Mouse (Mus musculus): ENCODE results near the gene Gbe1. TPM values are rescaled to one million over a fixed set of nuclear protein-coding genes. Genes with fewer than 3 reads are reported as not detected.

Gene Gbe1
- total RNA-seq, 1 experiment: 4.4 TPM

DNA sequence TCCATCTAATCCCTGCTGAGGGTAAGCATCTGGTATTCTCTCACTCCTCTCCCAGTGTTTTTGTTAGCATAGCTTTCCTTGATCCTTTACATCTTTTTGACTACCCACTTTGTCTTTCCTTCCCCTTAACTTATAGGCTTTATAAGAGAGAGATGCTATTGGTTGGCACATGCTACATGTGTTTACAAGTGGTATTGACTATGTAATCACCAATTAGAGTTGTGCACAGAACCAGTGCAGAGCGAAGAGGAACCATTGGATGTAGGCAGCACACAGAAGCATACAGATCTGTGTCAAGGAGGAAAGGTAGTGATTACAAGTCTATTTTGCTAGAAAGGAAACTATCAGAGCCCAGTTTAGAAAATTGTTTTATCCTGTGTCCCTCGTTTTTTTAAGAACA lies 209.1 kb downstream of the Gbe1 start:
- TF ChIP-seq HCFC1 (IDR thresholded peaks at IDR 0.05; ENCODE audit: borderline replicate concordance, insufficient read depth, low read length) (no peak), ZNF384 (IDR thresholded peaks at IDR 0.05; ENCODE audit: low read depth, low read length) (no peak), ZC3H11A (IDR thresholded peaks at IDR 0.05; ENCODE audit: borderline replicate concordance, low read depth, low read length) (no peak), CHD2 (IDR thresholded peaks at IDR 0.05; ENCODE audit: low read depth, low read length) (no peak), MAFK (IDR thresholded peaks at IDR 0.05; ENCODE audit: insufficient read depth, low read depth, low read length) (no peak)
- Histone ChIP-seq H3K9ac (ENCODE audit: insufficient read depth, low read depth, low read length, poor library complexity, severe bottlenecking) (no peak overlapping the region), H3K9me3 (ENCODE audit: control insufficient read depth, insufficient read depth, low read depth, low read length) (no peaks in the 10 kb centered on the region), H3K4me1 (ENCODE audit: control insufficient read depth in 2 of 2, insufficient read depth in 2 of 2, low read length in 2 of 2, poor library complexity in 1 of 2) (no peaks in the 10 kb centered on the region), H3K4me3 (ENCODE audit: insufficient read depth in 1 of 2, low read depth in 1 of 2, low read length in 2 of 2, poor library complexity in 1 of 2, severe bottlenecking in 1 of 2) (no peak overlapping the region), H3K27ac (ENCODE audit: insufficient read depth, low read depth, low read length, poor library complexity, severe bottlenecking) (no peak overlapping the region), H3K36me3 (ENCODE audit: control insufficient read depth, insufficient read depth, low read length, poor library complexity, severe bottlenecking) (no peaks in the 10 kb centered on the region)
- in situ Hi-C loops (cut with MboI; ENCODE audit: low sequenced_read_pairs in 2 of 2, unreplicated experiment in 2 of 2): no loop called here
- no peak for DNase-seq (ENCODE audit: low read depth, low spot score)

DNA sequence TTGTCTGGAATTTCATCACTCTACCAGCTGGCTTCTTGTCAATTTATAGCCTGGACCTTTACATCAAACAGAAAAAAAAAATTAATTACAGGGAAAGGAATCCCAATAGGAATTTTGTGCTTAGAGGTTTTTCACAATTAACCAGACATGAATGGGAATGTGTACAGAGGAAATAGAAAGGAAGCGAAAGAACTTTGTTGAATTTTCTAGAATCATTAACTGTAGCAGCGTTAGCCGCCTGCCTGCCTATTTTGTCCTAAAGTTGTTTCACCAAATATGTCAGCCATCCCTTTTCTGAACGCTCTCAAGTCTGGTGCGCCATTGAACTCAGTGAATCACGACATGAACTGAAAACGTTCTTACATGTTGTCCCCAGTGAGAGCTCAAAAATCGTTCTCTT lies 209.8 kb downstream of the Gbe1 start:
- TF ChIP-seq CHD2 (IDR thresholded peaks at IDR 0.05; ENCODE audit: low read depth, low read length): no peak
- TF ChIP-seq MAFK (IDR thresholded peaks at IDR 0.05; ENCODE audit: insufficient read depth, low read depth, low read length): no peak
- TF ChIP-seq ZC3H11A (IDR thresholded peaks at IDR 0.05; ENCODE audit: borderline replicate concordance, low read depth, low read length): no peak
- TF ChIP-seq ZNF384 (IDR thresholded peaks at IDR 0.05; ENCODE audit: low read depth, low read length): no peak
- no peak for TF ChIP-seq HCFC1 (IDR thresholded peaks at IDR 0.05; ENCODE audit: borderline replicate concordance, insufficient read depth, low read length)
- no peaks in the 10 kb centered on the region for H3K4me1 ChIP-seq (ENCODE audit: control insufficient read depth in 2 of 2, insufficient read depth in 2 of 2, low read length in 2 of 2, poor library complexity in 1 of 2)
- in situ Hi-C loops (cut with MboI; ENCODE audit: low sequenced_read_pairs in 2 of 2, unreplicated experiment in 2 of 2): no loop called here
- DNase-seq (ENCODE audit: low read depth, low spot score): no peak
- no peaks in the 10 kb centered on the region for H3K36me3 ChIP-seq (ENCODE audit: control insufficient read depth, insufficient read depth, low read length, poor library complexity, severe bottlenecking)
- no peak overlapping the region for H3K9ac ChIP-seq (ENCODE audit: insufficient read depth, low read depth, low read length, poor library complexity, severe bottlenecking)
- no peaks in the 10 kb centered on the region for H3K9me3 ChIP-seq (ENCODE audit: control insufficient read depth, insufficient read depth, low read depth, low read length)
- no peak overlapping the region for H3K4me3 ChIP-seq (ENCODE audit: insufficient read depth in 1 of 2, low read depth in 1 of 2, low read length in 2 of 2, poor library complexity in 1 of 2, severe bottlenecking in 1 of 2)
- no peak overlapping the region for H3K27ac ChIP-seq (ENCODE audit: insufficient read depth, low read depth, low read length, poor library complexity, severe bottlenecking)

DNA sequence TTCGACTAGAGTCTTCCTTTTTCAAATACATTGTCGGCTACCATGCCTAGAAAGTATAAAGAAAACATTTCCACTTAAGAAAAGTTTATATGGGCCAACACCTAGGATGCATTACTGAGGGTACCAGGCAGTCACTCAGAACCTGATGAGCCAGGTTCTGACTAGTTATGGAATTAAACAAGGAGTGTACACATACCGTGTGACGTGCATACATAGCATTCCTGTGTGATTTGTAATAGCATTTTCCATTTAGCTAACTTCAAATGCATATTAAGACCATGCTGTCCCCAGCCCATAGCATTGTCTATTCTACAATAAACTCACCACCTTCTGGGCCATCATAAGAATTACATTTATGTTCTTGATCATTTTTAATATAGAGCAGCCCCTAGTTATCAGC lies 210.5 kb downstream of the Gbe1 start:
- in situ Hi-C loops (cut with MboI; ENCODE audit: low sequenced_read_pairs in 2 of 2, unreplicated experiment in 2 of 2): no loop called here
- Histone ChIP-seq H3K36me3 (ENCODE audit: control insufficient read depth, insufficient read depth, low read length, poor library complexity, severe bottlenecking) (no peaks in the 10 kb centered on the region), H3K9me3 (ENCODE audit: control insufficient read depth, insufficient read depth, low read depth, low read length) (no peaks in the 10 kb centered on the region), H3K4me1 (ENCODE audit: control insufficient read depth in 2 of 2, insufficient read depth in 2 of 2, low read length in 2 of 2, poor library complexity in 1 of 2) (no peaks in the 10 kb centered on the region), H3K4me3 (ENCODE audit: insufficient read depth in 1 of 2, low read depth in 1 of 2, low read length in 2 of 2, poor library complexity in 1 of 2, severe bottlenecking in 1 of 2) (no peak overlapping the region), H3K9ac (ENCODE audit: insufficient read depth, low read depth, low read length, poor library complexity, severe bottlenecking) (no peak overlapping the region), H3K27ac (ENCODE audit: insufficient read depth, low read depth, low read length, poor library complexity, severe bottlenecking) (no peak overlapping the region)
- DNase-seq (ENCODE audit: low read depth, low spot score): no peak
- TF ChIP-seq MAFK (IDR thresholded peaks at IDR 0.05; ENCODE audit: insufficient read depth, low read depth, low read length) (no peak), CHD2 (IDR thresholded peaks at IDR 0.05; ENCODE audit: low read depth, low read length) (no peak), ZNF384 (IDR thresholded peaks at IDR 0.05; ENCODE audit: low read depth, low read length) (no peak), HCFC1 (IDR thresholded peaks at IDR 0.05; ENCODE audit: borderline replicate concordance, insufficient read depth, low read length) (no peak)

DNA sequence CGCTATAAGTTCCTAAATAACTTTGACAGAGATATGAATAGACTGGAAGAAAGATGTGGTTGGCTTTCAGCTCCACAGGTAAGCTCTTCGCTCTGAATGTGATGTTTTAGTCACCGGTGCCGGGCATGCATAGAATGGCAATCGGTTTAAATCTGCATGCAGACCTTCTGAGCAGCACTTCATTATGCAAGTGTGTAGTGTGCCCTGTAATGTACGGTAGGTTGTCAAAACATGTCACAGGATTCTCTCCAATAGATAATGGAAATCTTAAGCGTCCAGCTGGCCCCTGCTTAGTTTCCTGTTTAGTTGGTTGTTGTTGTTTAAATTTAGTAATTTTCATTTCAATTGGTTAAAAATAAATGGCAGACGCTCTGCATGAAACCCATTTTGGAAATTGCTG lies 213.5 kb downstream of the Gbe1 start:
- TF ChIP-seq ZC3H11A (IDR thresholded peaks at IDR 0.05; ENCODE audit: borderline replicate concordance, low read depth, low read length): no peak
- TF ChIP-seq HCFC1 (IDR thresholded peaks at IDR 0.05; ENCODE audit: borderline replicate concordance, insufficient read depth, low read length): no peak
- TF ChIP-seq CHD2 (IDR thresholded peaks at IDR 0.05; ENCODE audit: low read depth, low read length): no peak
- no peak for TF ChIP-seq ZNF384 (IDR thresholded peaks at IDR 0.05; ENCODE audit: low read depth, low read length)
- TF ChIP-seq MAFK (IDR thresholded peaks at IDR 0.05; ENCODE audit: insufficient read depth, low read depth, low read length): no peak
- no peaks in the 10 kb centered on the region for H3K36me3 ChIP-seq (ENCODE audit: control insufficient read depth, insufficient read depth, low read length, poor library complexity, severe bottlenecking)

DNA sequence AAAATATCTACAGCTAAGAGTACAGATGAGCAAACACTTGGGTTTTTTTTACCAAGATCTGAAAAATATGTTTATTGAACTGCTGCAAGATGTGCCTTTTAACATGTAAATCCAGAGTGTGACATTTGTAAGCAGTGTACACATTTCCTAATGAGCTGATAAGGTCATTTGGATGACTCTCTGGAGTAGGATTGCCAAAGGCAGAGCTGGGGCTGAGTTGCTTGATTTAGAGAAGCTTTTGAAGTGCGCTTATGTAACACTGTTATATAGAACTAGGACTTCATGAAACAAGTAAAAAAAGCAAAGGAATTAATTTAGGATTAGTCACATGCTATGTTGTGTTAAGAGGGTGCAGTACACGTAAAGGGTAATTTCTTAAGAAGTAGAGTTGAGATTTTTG lies 221.5 kb downstream of the Gbe1 start:
- Histone ChIP-seq H3K4me3 (ENCODE audit: insufficient read depth in 1 of 2, low read depth in 1 of 2, low read length in 2 of 2, poor library complexity in 1 of 2, severe bottlenecking in 1 of 2) (no peak overlapping the region), H3K4me1 (ENCODE audit: control insufficient read depth in 2 of 2, insufficient read depth in 2 of 2, low read length in 2 of 2, poor library complexity in 1 of 2) (no peaks in the 10 kb centered on the region), H3K36me3 (ENCODE audit: control insufficient read depth, insufficient read depth, low read length, poor library complexity, severe bottlenecking) (no peaks in the 10 kb centered on the region), H3K9ac (ENCODE audit: insufficient read depth, low read depth, low read length, poor library complexity, severe bottlenecking) (no peak overlapping the region), H3K9me3 (ENCODE audit: control insufficient read depth, insufficient read depth, low read depth, low read length) (no peaks in the 10 kb centered on the region), H3K27ac (ENCODE audit: insufficient read depth, low read depth, low read length, poor library complexity, severe bottlenecking) (no peak overlapping the region)
- in situ Hi-C loops (cut with MboI; ENCODE audit: low sequenced_read_pairs in 2 of 2, unreplicated experiment in 2 of 2): no loop called here
- DNase-seq (ENCODE audit: low read depth, low spot score): no peak
- no peak for TF ChIP-seq MAFK (IDR thresholded peaks at IDR 0.05; ENCODE audit: insufficient read depth, low read depth, low read length)
- no peak for TF ChIP-seq HCFC1 (IDR thresholded peaks at IDR 0.05; ENCODE audit: borderline replicate concordance, insufficient read depth, low read length)
- no peak for TF ChIP-seq ZNF384 (IDR thresholded peaks at IDR 0.05; ENCODE audit: low read depth, low read length)
- no peak for TF ChIP-seq ZC3H11A (IDR thresholded peaks at IDR 0.05; ENCODE audit: borderline replicate concordance, low read depth, low read length)
- TF ChIP-seq CHD2 (IDR thresholded peaks at IDR 0.05; ENCODE audit: low read depth, low read length): no peak

More for the DNA sequence above, 213.5 kb downstream of the Gbe1 start:
- no peaks in the 10 kb centered on the region for H3K4me1 ChIP-seq (ENCODE audit: control insufficient read depth in 2 of 2, insufficient read depth in 2 of 2, low read length in 2 of 2, poor library complexity in 1 of 2)
- no peak overlapping the region for H3K4me3 ChIP-seq (ENCODE audit: insufficient read depth in 1 of 2, low read depth in 1 of 2, low read length in 2 of 2, poor library complexity in 1 of 2, severe bottlenecking in 1 of 2)
- H3K9ac ChIP-seq (ENCODE audit: insufficient read depth, low read depth, low read length, poor library complexity, severe bottlenecking): no peak overlapping the region
- no peak overlapping the region for H3K27ac ChIP-seq (ENCODE audit: insufficient read depth, low read depth, low read length, poor library complexity, severe bottlenecking)
- in situ Hi-C loops (cut with MboI; ENCODE audit: low sequenced_read_pairs in 2 of 2, unreplicated experiment in 2 of 2): no loop called here
- DNase-seq (ENCODE audit: low read depth, low spot score): no peak
- no peaks in the 10 kb centered on the region for H3K9me3 ChIP-seq (ENCODE audit: control insufficient read depth, insufficient read depth, low read depth, low read length)
